Mouse (Mus musculus): ENCODE data around the gene Tbccd1. TPM values are rescaled to one million over a fixed set of nuclear protein-coding genes. Genes with fewer than 3 reads are reported as not detected.

Gene Tbccd1
- polyA plus RNA-seq, 1 experiment from 2014 or later = 22.2 TPM

DNA sequence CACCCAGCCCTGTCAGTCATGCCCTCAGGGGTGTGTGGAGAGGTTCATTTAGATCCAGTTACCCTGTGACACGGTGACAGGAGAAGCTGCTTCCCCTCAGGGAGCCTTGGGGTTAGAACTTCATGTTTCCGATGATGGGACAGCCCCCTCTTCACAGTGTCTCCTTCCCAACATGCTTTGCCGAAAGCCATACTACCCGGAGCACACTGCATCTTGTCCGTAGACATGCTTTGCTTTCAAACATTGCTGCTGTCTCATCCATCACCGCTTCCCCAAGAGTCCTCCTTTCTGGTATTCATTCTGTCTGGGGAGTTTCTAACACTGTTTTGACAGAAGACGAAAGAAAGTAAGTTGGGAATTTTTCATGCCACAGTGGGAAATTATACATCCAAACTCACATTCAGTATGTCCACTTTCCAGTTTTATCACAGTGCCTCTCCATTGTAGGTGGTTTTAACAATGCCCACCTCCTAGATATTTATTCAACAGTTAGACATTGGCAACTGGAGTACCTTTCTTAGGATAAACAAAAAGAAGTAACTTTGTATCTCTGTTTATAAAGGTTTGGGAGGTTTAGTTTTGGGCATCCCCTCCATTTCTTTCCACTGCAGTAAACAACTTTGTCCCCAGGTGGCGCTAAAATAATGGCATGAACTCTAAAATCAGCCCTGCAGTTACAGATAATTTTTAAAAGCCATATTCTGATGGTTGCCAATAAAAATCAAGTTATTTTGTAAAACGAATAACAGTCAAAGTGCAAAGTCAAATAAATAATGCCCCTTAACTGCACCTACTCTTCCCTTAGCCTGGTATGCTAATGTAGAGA is 19.0 kb upstream of the Tbccd1 start:
- Histone ChIP-seq H3K4me3 (replicated peaks; ENCODE audit: low read length) (no peak overlapping the region), H3K9me3 (ENCODE audit: control insufficient read depth, low read length) (no peaks in the 10 kb centered on the region), H3K4me2 (ENCODE audit: low read length) (no peak overlapping the region), H3K36me3 (ENCODE audit: control insufficient read depth, insufficient read depth) (peaks cover 13% of the 10 kb centered on the region; the same call in 1 of the 2 replicates), H3K4me1 (replicated peaks; ENCODE audit: control insufficient read depth, insufficient read depth, low read length) (0 out of 2 replicates have a peak, but pooled peaks cover 2% of the 10 kb centered on the region), H3K9ac (replicated peaks; ENCODE audit: low read depth, low read length) (no peak overlapping the region), H3K27me3 (replicated peaks; ENCODE audit: control insufficient read depth, insufficient read depth, low read length) (no peaks in the 10 kb centered on the region), H3K27ac (ENCODE audit: low read length) (no peak overlapping the region)
- WGBS = 51% methylated on average over 9 of the region's 9 CpGs
- no peak for ATAC-seq

DNA sequence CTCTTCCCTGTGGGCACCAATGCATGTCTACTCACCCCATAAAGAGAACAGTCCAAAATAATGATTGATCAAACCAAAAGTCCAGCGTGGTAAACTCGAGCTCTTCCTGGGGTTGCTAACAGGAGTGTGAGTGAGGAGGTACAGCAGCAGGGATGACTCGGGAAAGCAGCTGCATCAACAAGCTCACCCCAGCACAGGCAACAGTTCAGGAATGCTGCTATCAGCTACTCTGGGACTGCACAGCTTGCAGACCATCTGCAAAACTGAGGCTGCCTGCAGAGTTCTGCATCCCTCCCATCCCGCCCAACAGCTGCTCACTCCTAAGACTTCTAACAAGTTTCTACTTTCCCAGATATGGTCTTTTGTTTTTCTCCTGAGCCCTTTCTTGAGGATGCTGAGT is 15.9 kb upstream of the Tbccd1 start:
- Histone ChIP-seq H3K4me1 (replicated peaks; ENCODE audit: control insufficient read depth, insufficient read depth, low read length) (0 out of 2 replicates have a peak, but pooled peaks cover 2% of the 10 kb centered on the region), H3K36me3 (ENCODE audit: control insufficient read depth, insufficient read depth) (peaks cover 26% of the 10 kb centered on the region), H3K4me3 (replicated peaks; ENCODE audit: low read length) (no peak overlapping the region), H3K27me3 (replicated peaks; ENCODE audit: control insufficient read depth, insufficient read depth, low read length) (no peaks in the 10 kb centered on the region), H3K9ac (replicated peaks; ENCODE audit: low read depth, low read length) (no peak overlapping the region), H3K4me2 (ENCODE audit: low read length) (no peak overlapping the region), H3K9me3 (ENCODE audit: control insufficient read depth, low read length) (no peaks in the 10 kb centered on the region), H3K27ac (ENCODE audit: low read length) (no peak overlapping the region)
- 84% methylated on average over 4 of the region's 4 CpGs for WGBS
- no peak for ATAC-seq

DNA sequence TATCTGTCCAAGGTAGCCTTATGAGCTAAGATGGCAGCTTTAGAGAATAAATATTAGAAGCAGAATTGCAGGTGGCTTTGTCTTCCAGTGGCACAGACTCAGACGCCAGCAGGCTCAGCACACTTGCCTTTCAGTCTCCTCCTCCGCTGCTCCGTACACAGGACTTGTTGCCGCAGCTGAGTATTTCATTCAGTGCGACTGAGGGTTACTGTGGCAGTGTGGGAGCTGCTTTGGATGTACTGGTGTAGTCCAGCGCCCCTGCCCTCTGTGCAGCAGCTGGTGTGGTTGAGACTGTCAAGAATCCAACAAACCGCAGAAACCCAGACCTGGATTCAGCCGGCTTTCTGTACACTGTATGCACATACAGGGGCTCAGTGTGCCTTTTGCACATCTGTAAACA is 14.9 kb upstream of the Tbccd1 start:
- H3K36me3 ChIP-seq (ENCODE audit: control insufficient read depth, insufficient read depth) = peaks cover 30% of the 10 kb centered on the region
- no peak overlapping the region for H3K9ac ChIP-seq (replicated peaks; ENCODE audit: low read depth, low read length)
- 93% methylated on average over 8 of the region's 8 CpGs for WGBS
- H3K27me3 ChIP-seq (replicated peaks; ENCODE audit: control insufficient read depth, insufficient read depth, low read length) = no peaks in the 10 kb centered on the region
- ATAC-seq = no peak
- H3K4me2 ChIP-seq (ENCODE audit: low read length) = no peak overlapping the region
- no peak overlapping the region for H3K4me3 ChIP-seq (replicated peaks; ENCODE audit: low read length)
- H3K4me1 ChIP-seq (replicated peaks; ENCODE audit: control insufficient read depth, insufficient read depth, low read length) = no peaks in the 10 kb centered on the region
- no peaks in the 10 kb centered on the region for H3K9me3 ChIP-seq (ENCODE audit: control insufficient read depth, low read length)
- no peak overlapping the region for H3K27ac ChIP-seq (ENCODE audit: low read length)

DNA sequence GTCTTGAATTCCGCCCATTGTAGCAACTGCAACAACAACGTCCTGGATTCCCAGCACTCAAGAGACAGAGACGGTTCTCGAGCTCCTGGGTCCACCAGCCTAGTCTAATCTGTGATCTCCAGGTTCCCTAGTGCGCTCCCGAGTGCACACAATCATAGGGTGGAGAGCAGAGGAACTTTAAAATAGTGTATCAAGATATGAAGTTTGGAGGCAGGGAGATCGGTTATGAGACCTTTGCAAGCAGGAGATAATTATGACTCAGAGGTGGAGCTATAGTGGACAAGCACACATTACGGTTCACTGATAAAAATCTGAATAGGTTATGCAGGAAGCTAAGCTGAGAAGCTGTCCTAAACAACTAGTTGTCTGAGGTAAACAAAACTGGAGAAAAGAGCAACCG is 696 bp downstream of the Tbccd1 start:
- H3K27ac ChIP-seq (ENCODE audit: low read length) = peak overlapping the region; percentile 54
- no peak for ATAC-seq
- WGBS = 14% methylated on average over 9 of the region's 9 CpGs

DNA sequence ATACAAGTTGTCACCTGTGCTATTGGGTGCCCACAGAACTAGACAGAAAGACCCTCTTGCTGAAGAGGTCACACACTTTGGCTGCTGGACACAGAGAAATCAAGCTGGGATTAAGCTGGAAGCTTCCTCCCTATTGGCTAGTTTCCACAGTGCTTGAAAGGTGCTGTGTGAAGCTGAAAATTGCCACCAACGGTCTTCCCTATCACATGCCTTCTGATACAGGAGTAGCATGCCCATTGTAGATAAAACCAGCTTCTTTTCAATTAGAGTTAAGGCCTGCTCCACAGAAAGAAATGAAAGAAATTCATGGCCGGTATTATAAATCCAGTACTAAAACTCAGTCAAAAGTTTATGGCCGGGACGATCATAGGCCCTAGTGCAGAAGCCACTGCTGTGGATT is 4.8 kb downstream of the Tbccd1 start:
- ATAC-seq = no peak
- Histone ChIP-seq H3K4me2 (ENCODE audit: low read length) (no peak overlapping the region), H3K36me3 (ENCODE audit: control insufficient read depth, insufficient read depth) (no peaks in the 10 kb centered on the region), H3K4me1 (replicated peaks; ENCODE audit: control insufficient read depth, insufficient read depth, low read length) (peaks cover 6% of the 10 kb centered on the region), H3K27me3 (replicated peaks; ENCODE audit: control insufficient read depth, insufficient read depth, low read length) (no peaks in the 10 kb centered on the region), H3K4me3 (replicated peaks; ENCODE audit: low read length) (no peak overlapping the region), H3K9ac (replicated peaks; ENCODE audit: low read depth, low read length) (no peak overlapping the region), H3K9me3 (ENCODE audit: control insufficient read depth, low read length) (no peaks in the 10 kb centered on the region), H3K27ac (ENCODE audit: low read length) (no peak overlapping the region)
- 93% methylated on average over 4 of the region's 4 CpGs for WGBS

More for the DNA sequence above, 696 bp downstream of the Tbccd1 start:
- Histone ChIP-seq H3K4me2 (ENCODE audit: low read length) (peak overlapping the region; percentile 82), H3K4me3 (replicated peaks; ENCODE audit: low read length) (peak overlapping the region; percentile 95), H3K4me1 (replicated peaks; ENCODE audit: control insufficient read depth, insufficient read depth, low read length) (peaks cover 13% of the 10 kb centered on the region), H3K9ac (replicated peaks; ENCODE audit: low read depth, low read length) (peak overlapping the region; percentile 40), H3K9me3 (ENCODE audit: control insufficient read depth, low read length) (no peaks in the 10 kb centered on the region), H3K36me3 (ENCODE audit: control insufficient read depth, insufficient read depth) (no peaks in the 10 kb centered on the region), H3K27me3 (replicated peaks; ENCODE audit: control insufficient read depth, insufficient read depth, low read length) (no peaks in the 10 kb centered on the region)

DNA sequence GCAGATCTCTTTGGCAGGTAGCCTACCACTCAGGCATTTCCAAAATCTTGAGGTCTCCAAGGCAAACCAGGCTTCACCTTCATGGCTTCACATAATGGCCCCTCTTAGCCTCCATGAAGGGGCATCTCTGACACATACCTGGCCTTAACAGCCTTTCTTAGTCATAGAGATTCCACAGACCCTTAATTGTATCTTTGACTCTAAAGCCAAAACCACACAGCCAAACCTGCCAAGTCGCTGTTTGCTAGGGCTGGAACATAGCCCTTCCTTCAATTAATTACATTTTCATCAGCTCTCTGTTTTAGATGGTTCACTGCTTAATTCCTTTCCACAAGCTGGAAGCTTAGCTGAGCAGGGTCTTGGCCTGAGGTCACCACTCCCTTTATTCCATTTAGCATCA is 9.1 kb downstream of the Tbccd1 start:
- H3K9me3 ChIP-seq (ENCODE audit: control insufficient read depth, low read length) = no peaks in the 10 kb centered on the region
- no peak overlapping the region for H3K4me2 ChIP-seq (ENCODE audit: low read length)
- peaks cover 8% of the 10 kb centered on the region for H3K4me1 ChIP-seq (replicated peaks; ENCODE audit: control insufficient read depth, insufficient read depth, low read length)
- 83% methylated on average over 1 of the region's 1 CpGs for whole genome bisulfite sequencing
- H3K9ac ChIP-seq (replicated peaks; ENCODE audit: low read depth, low read length) = no peak overlapping the region
- H3K4me3 ChIP-seq (replicated peaks; ENCODE audit: low read length) = no peak overlapping the region
- no peaks in the 10 kb centered on the region for H3K36me3 ChIP-seq (ENCODE audit: control insufficient read depth, insufficient read depth)
- ATAC-seq = no peak
- H3K27me3 ChIP-seq (replicated peaks; ENCODE audit: control insufficient read depth, insufficient read depth, low read length) = no peaks in the 10 kb centered on the region
- no peak overlapping the region for H3K27ac ChIP-seq (ENCODE audit: low read length)

DNA sequence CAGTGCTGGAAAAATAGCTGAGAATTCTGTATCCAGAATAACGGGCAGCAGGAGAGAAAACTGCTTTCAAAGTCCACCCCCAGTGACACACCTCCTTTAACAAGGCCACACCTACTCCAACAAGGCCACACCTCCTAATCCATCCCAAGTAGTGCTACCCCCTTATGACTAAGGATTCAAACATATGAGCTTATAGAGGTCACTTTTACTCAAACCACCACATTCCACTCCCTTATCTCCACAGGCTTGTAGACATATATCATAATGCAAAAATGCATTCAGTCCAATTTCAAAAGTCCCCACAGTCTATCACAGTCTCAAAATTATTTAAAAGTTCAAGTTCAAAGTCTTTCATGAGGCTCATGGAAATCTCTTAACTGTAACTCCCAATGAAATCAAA is 9.8 kb downstream of the Tbccd1 start:
- no peaks in the 10 kb centered on the region for H3K36me3 ChIP-seq (ENCODE audit: control insufficient read depth, insufficient read depth)
- no peak for ATAC-seq

DNA sequence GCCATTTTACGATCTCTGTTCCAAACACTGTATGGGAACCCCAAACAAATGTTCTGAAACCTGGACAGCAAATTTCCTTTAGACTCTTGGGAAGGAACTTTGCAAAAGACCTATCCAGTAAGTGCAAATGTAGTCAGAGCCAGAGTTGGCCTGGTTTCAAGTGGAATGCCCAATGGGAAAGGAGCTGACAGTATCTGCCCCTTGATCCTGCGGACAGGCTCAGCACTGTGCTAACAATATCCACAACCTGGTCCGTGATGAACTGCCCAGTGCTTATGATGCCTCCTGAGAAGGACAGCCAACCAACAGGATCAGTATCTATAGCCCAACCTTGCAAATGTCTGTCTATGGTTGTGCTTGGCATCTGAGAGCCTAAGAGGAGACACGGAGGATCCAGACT is 12.0 kb downstream of the Tbccd1 start:
- Histone ChIP-seq H3K4me1 (replicated peaks; ENCODE audit: control insufficient read depth, insufficient read depth, low read length) (peaks cover 8% of the 10 kb centered on the region), H3K9ac (replicated peaks; ENCODE audit: low read depth, low read length) (no peak overlapping the region), H3K27ac (ENCODE audit: low read length) (no peak overlapping the region), H3K4me2 (ENCODE audit: low read length) (no peak overlapping the region), H3K4me3 (replicated peaks; ENCODE audit: low read length) (no peak overlapping the region), H3K27me3 (replicated peaks; ENCODE audit: control insufficient read depth, insufficient read depth, low read length) (no peaks in the 10 kb centered on the region), H3K9me3 (ENCODE audit: control insufficient read depth, low read length) (no peaks in the 10 kb centered on the region), H3K36me3 (ENCODE audit: control insufficient read depth, insufficient read depth) (no peaks in the 10 kb centered on the region)
- ATAC-seq = no peak
- WGBS = 90% methylated on average over 4 of the region's 4 CpGs

More for the DNA sequence above, 9.8 kb downstream of the Tbccd1 start:
- Histone ChIP-seq H3K27ac (ENCODE audit: low read length) (no peak overlapping the region), H3K4me2 (ENCODE audit: low read length) (no peak overlapping the region), H3K9me3 (ENCODE audit: control insufficient read depth, low read length) (no peaks in the 10 kb centered on the region), H3K4me3 (replicated peaks; ENCODE audit: low read length) (no peak overlapping the region), H3K9ac (replicated peaks; ENCODE audit: low read depth, low read length) (no peak overlapping the region), H3K4me1 (replicated peaks; ENCODE audit: control insufficient read depth, insufficient read depth, low read length) (peaks cover 8% of the 10 kb centered on the region), H3K27me3 (replicated peaks; ENCODE audit: control insufficient read depth, insufficient read depth, low read length) (no peaks in the 10 kb centered on the region)
- 93% methylated on average over 1 of the region's 1 CpGs for WGBS

DNA sequence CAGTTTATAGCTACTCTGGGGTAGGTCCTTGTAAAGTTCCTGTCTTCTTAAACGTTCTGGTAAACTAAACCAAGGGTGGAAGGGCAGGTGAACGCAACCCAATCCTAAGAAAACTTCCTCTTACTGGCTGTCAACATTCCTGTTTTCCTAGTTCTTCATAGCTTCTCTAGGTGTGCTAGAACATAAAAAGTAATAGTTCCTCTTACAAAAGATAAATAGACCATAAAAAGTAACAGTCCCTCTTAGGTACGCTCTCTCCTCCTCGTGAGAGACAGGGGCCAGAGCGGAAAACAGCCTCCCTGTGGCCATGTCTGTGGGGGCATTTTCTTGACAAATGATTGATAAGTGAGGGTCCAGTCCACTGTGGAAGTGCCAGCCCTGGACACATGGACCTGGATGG is 12.6 kb downstream of the Tbccd1 start:
- Histone ChIP-seq H3K4me2 (ENCODE audit: low read length) (peak overlapping the region; percentile 66), H3K36me3 (ENCODE audit: control insufficient read depth, insufficient read depth) (no peaks in the 10 kb centered on the region), H3K27ac (ENCODE audit: low read length) (no peak overlapping the region), H3K27me3 (replicated peaks; ENCODE audit: control insufficient read depth, insufficient read depth, low read length) (no peaks in the 10 kb centered on the region), H3K9me3 (ENCODE audit: control insufficient read depth, low read length) (no peaks in the 10 kb centered on the region), H3K4me3 (replicated peaks; ENCODE audit: low read length) (peak overlapping the region; percentile 45), H3K4me1 (replicated peaks; ENCODE audit: control insufficient read depth, insufficient read depth, low read length) (peaks cover 8% of the 10 kb centered on the region), H3K9ac (replicated peaks; ENCODE audit: low read depth, low read length) (peak overlapping the region; percentile 74)
- ATAC-seq = no peak
- WGBS = 64% methylated on average over 5 of the region's 5 CpGs

All from forebrain, embryonic 16.5 days (tissue).